ENCODE assay signal across 22 mouse cellular contexts in the genomic region with DNA sequence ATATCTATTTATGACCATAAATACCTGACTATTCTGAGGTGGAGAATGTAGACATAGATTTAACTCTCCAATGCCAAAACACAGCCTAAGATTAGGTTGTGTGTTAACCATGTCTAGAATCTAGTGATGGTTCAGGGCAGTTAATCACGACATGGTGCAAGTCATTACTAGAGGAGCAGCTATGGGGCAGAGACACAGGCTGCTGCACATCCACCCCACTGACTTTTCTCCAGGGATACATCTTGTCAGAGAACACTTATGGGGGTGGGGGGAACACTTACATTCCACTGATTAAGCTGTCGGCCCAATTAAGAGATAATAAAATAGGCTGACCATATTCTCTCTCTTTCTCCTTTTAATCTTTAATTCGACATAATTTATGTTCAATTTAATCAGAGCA. TPM values are rescaled to one million over a fixed set of nuclear protein-coding genes. Genes with fewer than 3 reads are reported as not detected.
A peak's percentile ranks its signal among the peaks of the same experiment; 100 is the strongest.
DNase-seq lines count a peak whose midpoint lies in the region; ATAC-seq and TF ChIP-seq lines count a peak whose summit lies in the region.
"Had no signal": no experiment of that assay in that cellular context is flagged by ENCODE, and none has a peak within 500 bp of the region (broad histone marks: within the 10 kb centered on the region; RNA-seq: fewer than 3 reads in every experiment).

No protein-coding gene starts in this region.

- no peak for TF ChIP-seq RAD21 in CH12.LX (IDR thresholded peaks at IDR 0.05; ENCODE audit: low read depth, low read length)

- no peak overlapping the region for H3K27ac ChIP-seq in neural tube, embryonic 12.5 days
- H3K27ac ChIP-seq in CH12.LX (ENCODE audit: insufficient read depth, low read depth) = no peak overlapping the region
- no peak overlapping the region for H3K27ac ChIP-seq in neural tube, embryonic 13.5 days (replicated peaks)
- H3K27ac ChIP-seq in neural tube, embryonic 15.5 days (replicated peaks) = no peak overlapping the region
- H3K27ac ChIP-seq: embryonic facial prominence, embryonic 10.5 days; embryonic facial prominence, embryonic 12.5 days; forebrain, embryonic 13.5 days; forebrain, embryonic 15.5 days had no signal

- TF ChIP-seq POLR2A in CH12.LX (IDR thresholded peaks at IDR 0.05; ENCODE audit: low read depth, low read length) = no peak

- dilution Hi-C loops in CH12.LX (cut with MboI; ENCODE audit: extremely low pct_ligation_motif_present, extremely low pct_unique_long_range_greater_than_20kb, low sequenced_read_pairs) = no loop called here

- no peak for TF ChIP-seq EP300 in CH12.LX (IDR thresholded peaks at IDR 0.05; ENCODE audit: low read length)

- no peak overlapping the region for H3K4me3 ChIP-seq in neural tube, embryonic 12.5 days
- no peak overlapping the region for H3K4me3 ChIP-seq in CH12.LX (replicated peaks in 1 of 3; ENCODE audit: low read depth in 2 of 3, low read length in 2 of 3, poor library complexity in 1 of 3)
- H3K4me3 ChIP-seq in neural tube, embryonic 13.5 days = no peak overlapping the region
- no peak overlapping the region for H3K4me3 ChIP-seq in neural tube, embryonic 15.5 days (replicated peaks)
- H3K4me3 ChIP-seq: embryonic facial prominence, embryonic 10.5 days; embryonic facial prominence, embryonic 12.5 days; forebrain, embryonic 13.5 days; forebrain, embryonic 15.5 days had no signal

- H3K9me3 ChIP-seq in neural tube, embryonic 12.5 days = no peaks in the 10 kb centered on the region
- no peaks in the 10 kb centered on the region for H3K9me3 ChIP-seq in CH12.LX (replicated peaks; ENCODE audit: low read length)
- H3K9me3 ChIP-seq in neural tube, embryonic 13.5 days = no peaks in the 10 kb centered on the region
- no peaks in the 10 kb centered on the region for H3K9me3 ChIP-seq in neural tube, embryonic 15.5 days (replicated peaks)
- H3K9me3 ChIP-seq: embryonic facial prominence, embryonic 10.5 days; embryonic facial prominence, embryonic 12.5 days; forebrain, embryonic 13.5 days; forebrain, embryonic 15.5 days; G1E had no signal

- in situ Hi-C loops in CH12.LX (cut with MboI; ENCODE audit: low pct_ligation_motif_present, low pct_unique_long_range_greater_than_20kb, low sequenced_read_pairs) = no loop called here

- ATAC-seq in neural tube, embryonic 12.5 days (ENCODE audit: low FRiP score, low read depth) = peak; percentile 42
- 0 out of 2 replicates have a peak, but pooled peaks have one; percentile 44 for ATAC-seq in neural tube, embryonic 13.5 days (ENCODE audit: low read depth)
- ATAC-seq in neural tube, embryonic 15.5 days (ENCODE audit: low FRiP score) = 0 out of 2 replicates have a peak, but pooled peaks have one; percentile 38
- ATAC-seq in megakaryocyte-erythroid progenitor cell, adult 5-6 weeks (replicated peaks; ENCODE audit: low FRiP score, low TSS enrichment, poor library complexity, severe bottlenecking) = no peak
- ATAC-seq: activated CD4-positive, CD25-positive, alpha-beta regulatory T cell, adult 4 months; forebrain, embryonic 13.5 days; forebrain, embryonic 15.5 days; Patski had no signal

- H3K4me2 ChIP-seq in neural tube, embryonic 12.5 days (replicated peaks) = no peak overlapping the region
- no peak overlapping the region for H3K4me2 ChIP-seq in CH12.LX (ENCODE audit: insufficient read depth, low read depth, poor library complexity, severe bottlenecking)
- no peak overlapping the region for H3K4me2 ChIP-seq in neural tube, embryonic 13.5 days
- H3K4me2 ChIP-seq in neural tube, embryonic 15.5 days = no peak overlapping the region
- H3K4me2 ChIP-seq: embryonic facial prominence, embryonic 12.5 days; forebrain, embryonic 13.5 days; forebrain, embryonic 15.5 days had no signal

- no peaks in the 10 kb centered on the region for H3K27me3 ChIP-seq in neural tube, embryonic 12.5 days (replicated peaks)
- H3K27me3 ChIP-seq in CH12.LX (replicated peaks) = no peaks in the 10 kb centered on the region
- no peaks in the 10 kb centered on the region for H3K27me3 ChIP-seq in neural tube, embryonic 13.5 days
- no peaks in the 10 kb centered on the region for H3K27me3 ChIP-seq in neural tube, embryonic 15.5 days (replicated peaks)
- H3K27me3 ChIP-seq: embryonic facial prominence, embryonic 12.5 days; forebrain, embryonic 13.5 days; forebrain, embryonic 15.5 days; Patski had no signal

- no peak for DNase-seq in neural tube, embryonic 10.5 days (ENCODE audit: extremely low spot score, low spot score)
- peak; percentile 52 for DNase-seq in CH12.LX (ENCODE audit: extremely low read depth)
- no peak for DNase-seq in left cerebral cortex, adult 18-20 months (ENCODE audit: low spot score in 2 of 2)
- DNase-seq: adrenal gland, adult 8-10 months; adrenal gland, postnatal 14 days; adrenal gland, postnatal 36 days; cerebellum, adult 11-12 months; cerebellum, adult 2 months; cerebellum, adult 9-10 months; cerebellum, postnatal 10 days; cerebellum, postnatal 25 days had no signal

- H3K9ac ChIP-seq in neural tube, embryonic 12.5 days = no peak overlapping the region
- H3K9ac ChIP-seq in CH12.LX (ENCODE audit: insufficient read depth, low read depth) = no peak overlapping the region
- no peak overlapping the region for H3K9ac ChIP-seq in neural tube, embryonic 13.5 days
- no peak overlapping the region for H3K9ac ChIP-seq in neural tube, embryonic 15.5 days (replicated peaks)
- H3K9ac ChIP-seq: embryonic facial prominence, embryonic 12.5 days; forebrain, embryonic 13.5 days; forebrain, embryonic 15.5 days had no signal

- H3K79me2 ChIP-seq in CH12.LX (replicated peaks; ENCODE audit: control insufficient read depth, extremely low read depth, insufficient read depth, poor library complexity, severe bottlenecking) = no peaks in the 10 kb centered on the region

- peaks cover 15% of the 10 kb centered on the region; the same call in 1 of the 2 replicates for H3K36me3 ChIP-seq in neural tube, embryonic 12.5 days
- peaks cover 18 to 47% of the 10 kb centered on the region in 2 experiments for H3K36me3 ChIP-seq in CH12.LX (replicated peaks in 1 of 2; ENCODE audit: control insufficient read depth in 1 of 2, insufficient read depth in 1 of 2, low read length in 1 of 2)
- H3K36me3 ChIP-seq in neural tube, embryonic 13.5 days = peaks cover 17% of the 10 kb centered on the region
- H3K36me3 ChIP-seq in neural tube, embryonic 15.5 days = peaks cover 12% of the 10 kb centered on the region; the same call in 1 of the 2 replicates
- H3K36me3 ChIP-seq: G1E had no signal

- 56% methylated on average over 3 of the region's 3 CpGs for WGBS in neural tube, embryonic 12.5 days
- WGBS in neural tube, embryonic 13.5 days = 42% methylated on average over 3 of the region's 3 CpGs
- 42% methylated on average over 3 of the region's 3 CpGs for WGBS in neural tube, embryonic 15.5 days

- no peak for TF ChIP-seq CTCF in CH12.LX (conservative IDR thresholded peaks at IDR 0.05 in 1 of 2, IDR thresholded peaks at IDR 0.05 in 1 of 2; ENCODE audit: low read depth in 2 of 2, low read length in 2 of 2)

- peaks cover 5% of the 10 kb centered on the region for H3K4me1 ChIP-seq in neural tube, embryonic 12.5 days
- peaks cover 6 to 47% of the 10 kb centered on the region in 2 experiments for H3K4me1 ChIP-seq in CH12.LX (ENCODE audit: control insufficient read depth in 1 of 2, insufficient read depth in 2 of 2)
- peaks cover 23% of the 10 kb centered on the region for H3K4me1 ChIP-seq in neural tube, embryonic 13.5 days (replicated peaks)
- H3K4me1 ChIP-seq in neural tube, embryonic 15.5 days = peaks cover 12% of the 10 kb centered on the region
- H3K4me1 ChIP-seq: embryonic facial prominence, embryonic 12.5 days had no signal

TF ChIP-seq in CH12.LX, 34 proteins besides CTCF, POLR2A, EP300 and RAD21:
- TF ChIP-seq IRF4 (IDR thresholded peaks at IDR 0.05; ENCODE audit: low read depth, low read length) (peak; percentile 36; the same call in 1 of the 2 replicates), ELF1 (IDR thresholded peaks at IDR 0.05; ENCODE audit: low read depth, low read length) (no peak)

RNA-seq across cellular contexts. Expression of a gene that starts 46.9 kb away (rescaled TPM):
- polyA plus RNA-seq in neural tube, embryonic 12.5 days (2016; fragmentation: Nextera tagmentation; extraction: Ambion mirVana) = 19.3 and 21.2 TPM in 2 replicates
- 11.8 and 12.7 TPM in 2 replicates for total RNA-seq in CH12.LX (2012; rRNA removed)
- 19.5 and 23.4 TPM in 2 replicates for total RNA-seq in CH12.LX (2014; rRNA removed)
- polyA plus RNA-seq in CH12.LX (2012; ENCODE audit: insufficient read length, low read depth) = 15.9 and 18.0 TPM in 2 replicates
- 19.7 and 20.6 TPM in 2 replicates for polyA plus RNA-seq in neural tube, embryonic 13.5 days (2015; fragmentation: Nextera tagmentation; extraction: Ambion mirVana)
- 18.8 and 21.1 TPM in 2 replicates for polyA plus RNA-seq in neural tube, embryonic 15.5 days (2015; fragmentation: Nextera tagmentation; extraction: Ambion mirVana)
- 10 to 100 TPM; 25.1 to 25.9 TPM for total RNA-seq in left cerebral cortex, adult 18-20 months (2021)
- 4.2 and 4.3 TPM in 2 replicates for total RNA-seq in megakaryocyte-erythroid progenitor cell, adult 5-6 weeks (2014; fragmentation: Nextera tagmentation)
- 4.2 and 5.9 TPM in 2 replicates for total RNA-seq in megakaryocyte-erythroid progenitor cell, adult 5-6 weeks (2017)
- polyA plus RNA-seq: G1E had no signal
